Mouse (Mus musculus) hindbrain, embryonic 15.5 days (tissue): ENCODE measurements around the gene Arhgap30. TPM values are rescaled to one million over a fixed set of nuclear protein-coding genes. Genes with fewer than 3 reads are reported as not detected.

Experiments
- ATAC-seq: fragments of 200-750 bp; cut with Nextera tagmentation; 2 replicates; pipeline ENCODE4 v1.8.0; 2017; ENCODE audit warnings: low read depth, moderate number of reproducible peaks, moderate TSS enrichment; ENCODE audit not compliant: low FRiP score
- H3K27ac ChIP-seq: fragments of 300-500 bp; sonication (generic); replicated peaks from 2 replicates; pipeline ENCODE4 v1.5.1; 2015; ENCODE audit warnings: mild to moderate bottlenecking, inconsistent platforms
- H3K27me3 ChIP-seq: fragments of 300-500 bp; sonication (generic); 2 replicates; pipeline ENCODE4 v1.6.1; 2015; ENCODE audit warnings: control low read depth, inconsistent platforms
- H3K36me3 ChIP-seq: fragments of 300-500 bp; sonication (generic); 2 replicates; pipeline ENCODE4 v1.6.1; 2015; ENCODE audit warnings: control low read depth, inconsistent platforms
- H3K4me1 ChIP-seq: fragments of 300-500 bp; sonication (generic); replicated peaks from 2 replicates; pipeline ENCODE4 v1.6.1; 2015; ENCODE audit warnings: control low read depth, inconsistent platforms
- H3K4me2 ChIP-seq: fragments of 300-500 bp; sonication (generic); 2 replicates; pipeline ENCODE4 v1.6.1; 2015; ENCODE audit warnings: moderate library complexity, mild to moderate bottlenecking, inconsistent platforms
- H3K4me3 ChIP-seq: fragments of 300-500 bp; sonication (generic); 2 replicates; pipeline ENCODE4 v1.5.1; 2015; ENCODE audit warnings: mild to moderate bottlenecking, inconsistent platforms
- H3K9ac ChIP-seq: fragments of 300-500 bp; sonication (generic); 2 replicates; pipeline ENCODE4 v1.6.1; 2015; ENCODE audit warnings: inconsistent platforms
- H3K9me3 ChIP-seq: fragments of 300-500 bp; sonication (generic); 2 replicates; pipeline ENCODE4 v1.6.1; 2016; ENCODE audit warnings: control low read depth, inconsistent platforms
- WGBS: fragments of 180-500 bp; shearing (Covaris S2); methylation state at CpG from one replicate; pipeline ENCODE4 v1.1.7; 2015; 5-methylcytosine and 5-hydroxymethylcytosine counted together
- polyA plus RNA-seq: library from polyadenylated mRNA; unstranded; fragments of >200 nt; fragmentation: Nextera tagmentation; extraction: Ambion mirVana; gene quantifications from 2 replicates; pipeline ENCODE4 v1.2.1, GENCODE M21; 2015

Gene Arhgap30
- polyA plus RNA-seq, 1 experiment from 2014 or later = 0.60 TPM

DNA sequence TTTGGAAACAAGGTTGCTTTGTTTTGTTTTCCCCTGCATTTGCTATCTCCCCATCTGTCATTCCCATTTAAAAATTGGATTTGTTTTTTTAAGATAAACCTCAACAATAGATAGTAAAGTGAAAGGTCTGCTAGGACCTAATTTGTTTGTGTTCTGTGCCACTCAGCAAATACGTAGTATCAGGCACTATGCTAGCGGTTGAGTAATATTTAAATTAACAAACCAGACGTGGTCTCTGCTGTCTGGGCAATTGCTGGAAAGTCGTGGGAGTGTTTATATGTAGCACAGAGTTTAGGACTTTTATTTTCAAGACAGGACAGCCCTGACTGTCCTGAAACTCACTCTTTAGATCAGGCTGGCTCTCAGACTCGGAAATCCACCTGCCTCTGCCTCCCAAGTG, 63.8 kb downstream of the Arhgap30 start:
- Histone ChIP-seq H3K4me2 (no peak overlapping the region), H3K4me3 (no peak overlapping the region), H3K9me3 (no peaks in the 10 kb centered on the region), H3K9ac (no peak overlapping the region), H3K27ac (no peak overlapping the region), H3K36me3 (no peaks in the 10 kb centered on the region), H3K4me1 (no peaks in the 10 kb centered on the region), H3K27me3 (no peaks in the 10 kb centered on the region)
- ATAC-seq = no peak
- WGBS = 80% methylated on average over 5 of the region's 5 CpGs

DNA sequence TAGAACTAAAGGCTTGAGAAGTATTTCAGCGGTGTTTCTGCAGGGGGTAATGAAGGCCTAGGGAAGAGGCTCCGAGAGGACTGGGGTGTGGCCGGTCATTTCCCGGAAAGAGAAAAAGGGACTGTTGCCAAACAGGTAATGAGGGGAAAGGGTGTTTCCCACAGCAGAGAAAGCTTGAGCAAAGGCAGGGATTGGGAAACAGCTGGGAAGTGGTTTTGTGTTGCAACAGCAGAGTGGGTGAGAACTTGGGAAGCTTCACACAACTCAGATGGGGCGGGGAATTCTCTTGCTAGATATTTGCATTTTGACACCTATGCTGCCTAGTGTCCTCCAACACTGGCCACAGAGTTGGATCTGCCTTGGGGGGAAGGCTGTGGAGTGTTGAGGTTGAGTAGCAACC, 64.2 kb downstream of the Arhgap30 start:
- Histone ChIP-seq H3K27me3 (no peaks in the 10 kb centered on the region), H3K4me1 (no peaks in the 10 kb centered on the region), H3K36me3 (no peaks in the 10 kb centered on the region), H3K4me3 (no peak overlapping the region), H3K9ac (no peak overlapping the region), H3K27ac (no peak overlapping the region), H3K9me3 (no peaks in the 10 kb centered on the region), H3K4me2 (no peak overlapping the region)
- no peak for ATAC-seq
- 84% methylated on average over 5 of the region's 5 CpGs for WGBS

DNA sequence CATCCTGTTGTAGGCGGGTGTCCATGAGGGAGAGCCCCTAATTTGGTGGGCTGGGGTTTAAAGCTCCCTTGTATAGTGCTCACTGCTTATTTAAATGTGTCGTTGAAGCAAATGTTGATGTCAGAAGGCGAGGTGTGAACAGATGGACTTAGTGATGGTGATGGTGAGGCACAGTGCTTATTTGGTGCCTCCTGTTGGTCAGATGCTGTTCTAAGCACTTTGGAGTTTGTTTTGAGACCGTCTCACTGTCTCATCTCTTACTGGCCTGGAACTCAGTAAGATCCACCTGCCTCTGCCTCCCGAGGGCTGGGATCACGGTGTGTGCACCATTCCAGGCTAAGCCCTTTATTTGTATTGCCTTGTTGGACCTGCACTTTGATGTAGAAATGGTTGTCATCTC, 66.2 kb downstream of the Arhgap30 start:
- H3K9ac ChIP-seq = no peak overlapping the region
- no peaks in the 10 kb centered on the region for H3K27me3 ChIP-seq
- no peaks in the 10 kb centered on the region for H3K36me3 ChIP-seq
- H3K9me3 ChIP-seq = no peaks in the 10 kb centered on the region
- no peak overlapping the region for H3K4me3 ChIP-seq
- 89% methylated on average over 6 of the region's 6 CpGs for WGBS
- no peak overlapping the region for H3K4me2 ChIP-seq
- H3K4me1 ChIP-seq = peaks cover 4% of the 10 kb centered on the region; the same call in 1 of the 2 replicates
- ATAC-seq = no peak
- no peak overlapping the region for H3K27ac ChIP-seq

DNA sequence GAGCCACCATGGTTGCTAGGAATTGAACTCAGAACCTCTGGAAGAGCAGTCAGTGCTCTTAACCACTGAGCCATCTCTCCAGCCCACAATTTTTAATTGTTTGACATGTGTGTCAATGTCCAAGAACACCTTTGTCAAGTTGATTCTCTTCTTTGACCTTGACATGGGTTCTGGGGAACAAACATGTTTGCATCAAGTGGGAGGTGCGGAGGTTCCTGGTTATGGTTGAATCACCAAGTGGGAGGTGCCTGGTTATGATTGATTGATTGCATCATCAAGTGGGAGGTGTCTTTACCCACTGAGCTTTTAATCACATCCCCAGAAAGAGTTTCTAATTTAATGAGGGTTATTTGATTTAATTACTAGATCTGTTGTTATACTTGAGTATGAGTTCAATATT, 68.8 kb downstream of the Arhgap30 start:
- H3K27ac ChIP-seq = no peak overlapping the region
- peaks cover 9% of the 10 kb centered on the region; the same call in 1 of the 2 replicates for H3K4me1 ChIP-seq
- no peak overlapping the region for H3K4me2 ChIP-seq
- no peak overlapping the region for H3K4me3 ChIP-seq
- no peak overlapping the region for H3K9ac ChIP-seq
- H3K9me3 ChIP-seq = no peaks in the 10 kb centered on the region
- H3K27me3 ChIP-seq = no peaks in the 10 kb centered on the region
- WGBS = 92% methylated on average over 1 of the region's 1 CpGs
- no peak for ATAC-seq
- H3K36me3 ChIP-seq = no peaks in the 10 kb centered on the region

DNA sequence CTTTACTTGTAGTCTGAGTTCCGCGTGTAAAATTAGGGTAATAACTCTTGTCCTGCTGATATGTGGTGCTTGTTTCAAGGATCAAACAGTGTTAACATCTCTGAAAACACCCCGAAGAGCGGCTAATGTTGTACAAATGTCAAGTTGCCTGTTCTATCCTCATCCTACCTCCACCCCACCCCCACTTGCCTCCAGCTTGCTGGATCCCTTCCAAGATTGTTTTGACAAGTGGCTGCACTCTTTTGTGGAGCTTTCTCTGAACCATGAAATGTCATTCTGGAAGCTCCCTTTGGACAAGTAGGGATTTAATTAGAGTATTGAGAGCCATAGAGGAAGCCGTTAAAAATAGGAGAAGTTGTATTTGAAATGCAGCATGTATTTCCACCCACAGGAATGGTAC, 71.0 kb downstream of the Arhgap30 start:
- no peak overlapping the region for H3K27ac ChIP-seq
- WGBS = 52% methylated on average over 5 of the region's 5 CpGs
- no peaks in the 10 kb centered on the region for H3K36me3 ChIP-seq
- peaks cover 9% of the 10 kb centered on the region; the same call in 1 of the 2 replicates for H3K4me1 ChIP-seq
- no peak overlapping the region for H3K4me2 ChIP-seq
- H3K9ac ChIP-seq = no peak overlapping the region
- H3K9me3 ChIP-seq = no peaks in the 10 kb centered on the region
- ATAC-seq = no peak
- no peaks in the 10 kb centered on the region for H3K27me3 ChIP-seq
- no peak overlapping the region for H3K4me3 ChIP-seq

Other genes starting within 250 kb of the Arhgap30 start
- 290 and 297 TPM in 2 replicates for gene Sdhc, start 238.4 kb upstream of the Arhgap30 start, polyA plus RNA-seq
- gene Mpz, start 238.2 kb upstream of the Arhgap30 start, polyA plus RNA-seq = 4.2 and 7.7 TPM in 2 replicates
- 32.4 and 48.4 TPM in 2 replicates for gene Pcp4l1, start 192.7 kb upstream of the Arhgap30 start, polyA plus RNA-seq
- 0.39 and 0.49 TPM in 2 replicates for gene Nr1i3, start 175.0 kb upstream of the Arhgap30 start, polyA plus RNA-seq
- 55.0 and 55.4 TPM in 2 replicates for gene Tomm40l, start 166.4 kb upstream of the Arhgap30 start, polyA plus RNA-seq
- gene Apoa2, start 163.9 kb upstream of the Arhgap30 start, polyA plus RNA-seq = 6.0 and 6.3 TPM in 2 replicates
- 24.9 and 30.7 TPM in 2 replicates for gene Fcer1g, start 154.6 kb upstream of the Arhgap30 start, polyA plus RNA-seq
- gene Adamts4, start 138.5 kb upstream of the Arhgap30 start, polyA plus RNA-seq = 5.6 and 6.2 TPM in 2 replicates
- gene Ndufs2, start 137.6 kb upstream of the Arhgap30 start, polyA plus RNA-seq = 233 and 245 TPM in 2 replicates
- gene B4galt3, start 118.6 kb upstream of the Arhgap30 start, polyA plus RNA-seq = 105 and 107 TPM in 2 replicates
- 44.2 and 53.6 TPM in 2 replicates for gene Ppox, start 107.8 kb upstream of the Arhgap30 start, polyA plus RNA-seq
- gene Usp21, start 101.0 kb upstream of the Arhgap30 start, polyA plus RNA-seq = 99.8 and 106 TPM in 2 replicates
- gene Ufc1, start 93.9 kb upstream of the Arhgap30 start, polyA plus RNA-seq = 109 and 110 TPM in 2 replicates
- gene Dedd, start 59.8 kb upstream of the Arhgap30 start, polyA plus RNA-seq = 47.3 and 51.6 TPM in 2 replicates
- 51.4 and 52.1 TPM in 2 replicates for gene Nit1, start 43.3 kb upstream of the Arhgap30 start, polyA plus RNA-seq
- gene Pfdn2, start 43.3 kb upstream of the Arhgap30 start, polyA plus RNA-seq = 139 and 153 TPM in 2 replicates
- 2.5 and 3.3 TPM in 2 replicates for gene Klhdc9, start 28.2 kb upstream of the Arhgap30 start, polyA plus RNA-seq
- 3.1 and 3.5 TPM in 2 replicates for gene Nectin4, start 18.9 kb upstream of the Arhgap30 start, polyA plus RNA-seq
- 168 and 172 TPM in 2 replicates for gene Usf1, start 22.4 kb downstream of the Arhgap30 start, polyA plus RNA-seq
- gene Tstd1, start 29.9 kb downstream of the Arhgap30 start, polyA plus RNA-seq = 5.4 and 6.6 TPM in 2 replicates
- gene F11r, start 48.6 kb downstream of the Arhgap30 start, polyA plus RNA-seq = 14.1 and 14.2 TPM in 2 replicates
- 27.6 and 30.9 TPM in 2 replicates for gene Alyref2, start 114.5 kb downstream of the Arhgap30 start, polyA plus RNA-seq
- gene Itln1, start 146.3 kb downstream of the Arhgap30 start, polyA plus RNA-seq = not detected in 2 replicates
- 0.09 TPM in 1 of 2 replicates, not detected in the other for gene Cd244a, start 170.2 kb downstream of the Arhgap30 start, polyA plus RNA-seq
- 0.16 and 0.18 TPM in 2 replicates for gene Ly9, start 218.5 kb downstream of the Arhgap30 start, polyA plus RNA-seq